Mouse (Mus musculus) retina, embryonic 14.5 days (tissue): ENCODE measurements around the gene Myo1a.

ENCODE experiments used
- DNase-seq: peaks from one replicate; pipeline ENCODE4 v3.0.0-alpha.2; 2015; ENCODE audit warnings: low spot score

Myo1a gene

DNA sequence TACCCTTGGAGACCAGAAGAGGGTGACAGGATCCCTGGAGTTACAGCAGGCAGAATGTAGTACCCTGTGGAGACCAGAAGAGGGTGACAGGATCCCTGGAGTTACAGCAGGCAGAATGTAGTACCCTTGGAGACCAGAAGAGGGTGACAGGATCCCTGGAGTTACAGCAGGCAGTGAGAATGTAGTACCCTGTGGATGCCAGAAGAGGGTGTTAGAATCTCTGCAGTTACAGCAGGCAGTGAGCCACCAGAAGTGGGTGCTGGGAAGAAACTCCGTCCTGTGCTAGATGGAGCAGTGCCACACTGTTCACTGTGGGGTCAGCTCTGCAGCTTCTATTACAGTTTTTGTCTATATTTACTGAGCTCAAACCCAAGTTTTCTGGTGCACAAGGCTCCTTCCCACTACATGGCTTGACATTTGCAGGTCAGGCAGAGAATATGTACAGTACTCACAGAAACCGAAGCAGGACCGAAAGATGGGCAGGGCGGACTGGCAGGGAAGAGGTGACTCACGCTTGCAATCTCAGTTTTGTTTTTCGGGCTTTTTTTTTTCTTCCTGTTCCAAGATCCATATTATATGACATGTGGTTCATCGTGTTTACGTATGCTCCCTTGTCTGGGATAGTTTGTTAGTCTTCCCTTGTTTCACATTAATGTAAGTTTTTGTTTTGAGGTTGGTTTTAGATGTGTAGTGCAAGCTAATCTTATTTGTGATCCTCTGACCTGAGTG, 30.0 kb upstream of the Myo1a start:
- DNase-seq = peak; percentile 90

DNA sequence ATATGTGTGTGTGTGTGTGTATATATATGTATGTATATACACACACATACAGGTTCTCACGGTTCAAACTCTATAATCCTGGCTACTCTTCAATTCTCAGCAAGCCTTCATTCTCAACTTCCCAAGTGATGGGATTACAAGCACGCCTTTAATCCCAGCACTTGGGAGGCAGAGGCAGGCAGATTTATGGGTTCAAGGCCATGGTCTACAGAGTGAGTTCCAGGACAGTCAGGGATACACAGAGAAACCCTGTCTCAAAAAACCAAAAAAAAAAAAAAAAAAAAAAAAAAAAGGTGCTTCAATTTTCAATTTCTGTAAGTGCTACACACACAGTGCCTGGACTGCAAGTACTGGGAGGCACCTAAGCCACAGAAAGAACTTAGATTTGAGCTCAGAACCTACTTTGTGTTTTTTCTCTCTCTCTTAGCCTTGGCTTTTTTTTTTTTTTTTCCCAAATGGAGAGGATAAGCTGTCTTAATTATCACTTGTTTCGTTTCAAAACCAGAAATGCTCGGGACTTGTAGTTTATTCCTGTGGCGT, 29.0 kb upstream of the Myo1a start:
- DNase-seq = no peak

GRCm38 (mm10) chr10:127676691-127677548, 28.1 kb upstream of the Myo1a start:
- DNase-seq = peak; percentile 99

GRCm38 (mm10) chr10:127677591-127678336, 27.2 kb upstream of the Myo1a start:
- DNase-seq = peak; percentile 86

DNA sequence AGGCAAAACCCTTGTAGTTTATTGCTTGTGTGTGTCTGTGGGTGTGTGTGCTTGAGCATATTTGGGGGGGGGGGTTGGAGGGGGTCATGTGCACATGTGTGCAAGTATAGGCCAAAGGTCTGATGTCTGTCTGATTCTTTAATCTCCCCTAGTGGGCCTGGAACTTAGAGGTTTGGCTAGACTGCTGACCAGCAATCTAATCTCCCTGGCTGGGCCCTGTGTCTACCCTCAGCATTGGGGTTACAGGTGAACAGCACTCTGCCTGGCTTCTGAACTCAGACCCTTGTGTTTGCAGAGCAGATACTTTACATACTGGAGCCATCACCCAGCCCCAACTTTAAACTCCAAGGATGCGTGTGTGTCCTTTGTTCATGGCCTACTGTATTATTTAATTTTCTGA, 25.8 kb upstream of the Myo1a start:
- no peak for DNase-seq

GRCm38 (mm10) chr10:127679881-127680280, 25.1 kb upstream of the Myo1a start:
- no peak for DNase-seq

DNA sequence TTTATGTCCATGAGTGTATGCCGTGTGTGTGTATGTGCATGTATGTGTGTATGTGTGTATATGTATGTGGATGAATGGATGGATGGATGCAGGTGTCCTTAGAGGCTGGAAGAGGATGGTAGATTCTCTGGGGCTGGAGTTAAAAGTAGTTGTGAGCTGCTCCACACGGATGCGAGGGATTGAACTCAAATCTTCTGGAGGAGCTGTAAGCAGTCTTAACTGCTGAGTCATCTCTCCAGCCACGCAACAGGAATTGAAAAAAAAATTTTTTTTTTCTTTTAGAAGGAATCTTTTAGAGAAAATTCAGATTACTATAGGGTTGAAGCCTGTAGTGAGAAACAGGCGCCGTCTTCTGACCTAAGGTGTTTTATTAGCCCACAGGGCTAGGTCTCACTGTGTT, 22.1 kb upstream of the Myo1a start:
- DNase-seq = no peak

DNA sequence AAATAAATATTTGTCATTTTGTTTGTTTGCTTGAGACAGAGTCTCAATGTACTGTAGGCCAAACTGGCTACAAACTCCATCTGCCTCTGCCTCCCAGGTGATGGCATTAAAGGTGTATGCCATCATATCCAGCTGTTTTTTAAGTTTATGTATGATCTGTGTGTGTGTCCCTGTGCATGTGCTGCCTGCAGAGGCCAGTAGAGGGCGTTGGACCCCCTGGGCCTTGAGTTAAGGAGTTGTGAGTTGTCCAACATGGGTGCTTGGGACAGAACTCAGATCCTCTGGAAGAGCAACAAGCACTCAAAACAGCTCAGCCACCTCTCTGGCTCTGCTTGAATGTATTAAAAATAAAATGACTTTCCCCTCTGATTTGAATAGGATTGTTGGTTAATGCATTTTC, 13.9 kb upstream of the Myo1a start:
- no peak for DNase-seq

DNA sequence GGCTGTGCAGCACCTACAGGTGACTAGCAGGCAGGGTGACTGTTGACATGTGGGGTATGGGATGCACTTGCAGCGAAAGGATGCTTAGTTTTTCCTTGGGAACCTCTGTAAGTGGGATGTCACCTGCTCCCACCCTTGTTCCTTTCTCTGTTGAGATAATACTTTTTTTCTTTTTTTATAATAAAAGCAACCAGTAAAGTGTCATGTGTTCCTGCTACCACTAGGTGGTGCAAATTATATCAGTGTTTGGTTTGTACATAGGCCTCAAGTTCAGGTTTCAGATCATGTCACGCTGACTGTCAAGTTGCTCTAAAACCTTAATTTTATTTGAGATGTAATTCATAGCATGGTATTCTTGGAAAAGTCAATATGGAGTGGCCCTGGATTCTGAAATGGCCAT, 10.3 kb upstream of the Myo1a start:
- peak; percentile 72 for DNase-seq

GRCm38 (mm10) chr10:127695775-127696174, 9.2 kb upstream of the Myo1a start:
- no peak for DNase-seq

DNA sequence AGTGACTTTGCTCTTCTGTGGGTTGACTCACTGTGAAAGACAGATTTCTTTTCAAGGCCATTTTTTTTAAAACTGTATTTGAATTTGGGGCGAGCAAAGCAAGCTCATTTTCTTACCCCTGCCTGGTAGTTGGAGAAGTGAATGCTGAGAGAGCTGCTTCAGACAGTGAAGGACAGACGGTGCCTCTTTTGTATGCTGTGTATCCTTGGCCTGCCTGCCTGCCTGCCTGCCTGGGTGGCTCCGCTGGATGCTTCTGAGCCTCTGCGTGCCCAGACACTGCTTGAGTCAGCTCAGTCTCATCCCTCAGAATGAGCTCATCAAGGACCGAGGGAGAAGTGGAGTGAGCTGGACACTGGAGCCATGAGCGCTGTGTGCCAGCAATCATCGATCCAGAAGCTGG, 6.0 kb upstream of the Myo1a start:
- DNase-seq = no peak

- DNase-seq = peak; percentile 24
Measured at GRCm38 (mm10) chr10:127703299-127703698, 1.7 kb upstream of the Myo1a start.

GRCm38 (mm10) chr10:127704293-127704692, 677 bp upstream of the Myo1a start:
- DNase-seq = no peak

GRCm38 (mm10) chr10:127705783-127706182, 813 bp downstream of the Myo1a start:
- no peak for DNase-seq

- DNase-seq = no peak
Measured at GRCm38 (mm10) chr10:127707721-127708120, 2.8 kb downstream of the Myo1a start.

DNA sequence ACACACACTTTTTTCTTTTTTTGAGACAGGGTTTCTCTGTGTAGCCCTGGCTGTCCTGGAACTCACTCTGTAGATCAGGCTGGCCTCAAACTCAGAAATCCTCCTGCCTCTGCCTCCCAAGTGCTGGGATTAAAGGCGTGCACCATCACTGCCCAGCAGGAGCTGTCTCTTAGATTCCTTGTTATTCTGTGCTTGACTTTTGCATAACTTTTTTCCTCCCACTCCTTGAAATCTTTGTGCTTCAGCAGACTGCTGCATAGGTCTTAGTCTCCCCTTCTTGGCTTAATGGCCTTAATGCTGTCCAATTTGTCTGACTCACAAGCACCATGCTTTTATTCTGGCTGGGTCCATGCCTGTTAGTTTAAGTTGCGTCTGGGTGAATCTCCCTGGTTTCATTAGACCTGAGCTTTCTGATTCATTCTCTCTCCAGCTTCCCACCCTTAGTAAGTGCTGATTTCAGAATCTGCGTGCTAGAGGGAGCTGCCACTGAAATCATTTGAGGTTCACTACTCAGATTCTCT, 3.9 kb downstream of the Myo1a start:
- DNase-seq = no peak

DNA sequence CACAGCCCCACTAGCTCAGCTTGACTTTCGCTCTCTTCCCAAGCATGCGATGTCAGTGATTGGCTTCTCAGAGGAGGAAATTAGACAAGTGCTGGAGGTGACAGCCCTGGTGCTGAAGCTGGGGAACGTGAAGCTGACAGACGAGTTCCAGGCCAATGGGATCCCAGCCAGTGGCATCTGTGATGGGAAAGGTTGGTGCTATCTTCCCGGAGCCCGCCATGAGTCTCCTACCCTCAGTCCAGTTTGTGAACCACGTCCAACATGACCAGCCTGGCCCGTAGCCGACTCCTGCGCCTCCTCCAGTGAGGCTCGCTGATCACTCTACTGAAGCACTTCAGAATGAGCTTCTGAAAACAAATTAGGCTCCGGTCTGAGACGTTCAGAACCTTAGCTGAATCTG, 5.4 kb downstream of the Myo1a start:
- DNase-seq = no peak

GRCm38 (mm10) chr10:127712736-127713135, 7.8 kb downstream of the Myo1a start:
- DNase-seq = no peak

- DNase-seq = peak; percentile 20
Measured at GRCm38 (mm10) chr10:127721671-127722418, 16.9 kb downstream of the Myo1a start.

DNA sequence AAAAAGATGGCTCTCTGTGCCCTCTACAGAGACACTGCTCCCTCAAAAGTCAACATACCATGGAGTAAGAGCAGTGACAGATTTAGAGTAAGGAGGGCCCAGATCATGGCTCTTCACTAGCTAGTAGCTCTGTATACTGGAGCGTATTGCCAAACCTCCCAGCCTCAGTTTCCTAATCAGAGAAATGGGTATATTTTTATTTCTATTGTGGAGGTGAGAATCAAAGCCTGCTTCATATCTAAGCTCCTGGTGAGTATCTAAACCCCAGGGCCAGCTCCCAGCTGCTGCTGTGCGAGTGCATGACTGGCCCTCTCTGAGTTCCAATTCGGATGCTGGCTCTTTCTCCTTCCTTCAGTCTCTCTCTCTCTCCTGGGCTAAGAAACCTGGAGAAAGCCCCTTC, 19.2 kb downstream of the Myo1a start, which contains the start of gene Tac2:
Gene Tac2 (plus strand): TSS at position 301 of the 400 bp plus-strand sequence.
- DNase-seq = no peak

DNA sequence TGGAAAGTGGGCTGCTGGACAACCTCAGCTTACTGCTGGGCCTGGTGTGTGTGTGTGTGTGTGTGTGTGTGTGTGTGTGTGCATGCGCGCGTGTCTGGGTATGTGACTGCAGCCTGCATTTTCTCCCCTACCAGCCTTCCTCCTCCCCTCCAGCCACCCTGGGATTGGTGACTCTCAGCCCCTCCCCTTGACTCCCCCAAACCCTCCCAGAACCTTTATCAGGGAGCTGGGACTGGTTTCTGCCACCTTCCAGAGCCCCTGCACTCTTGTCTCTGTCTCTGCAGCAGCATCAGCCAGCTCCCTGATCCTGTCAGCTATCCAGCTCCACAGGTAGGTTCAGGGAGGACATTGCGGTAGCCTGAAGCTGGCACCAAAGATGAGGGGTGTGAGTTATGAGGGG, 20.2 kb downstream of the Myo1a start:
- no peak for DNase-seq
